Mouse (Mus musculus) liver, adult (tissue): ENCODE data around the gene Ppil2.

Source experiments
- GATA4 ChIP-seq: IDR thresholded peaks from 2 replicates; pipeline ENCODE4 v1.6.1; 2014; ENCODE audit warnings: mild to moderate bottlenecking, low read length; ENCODE audit not compliant: insufficient replicate concordance

Gene Ppil2

DNA sequence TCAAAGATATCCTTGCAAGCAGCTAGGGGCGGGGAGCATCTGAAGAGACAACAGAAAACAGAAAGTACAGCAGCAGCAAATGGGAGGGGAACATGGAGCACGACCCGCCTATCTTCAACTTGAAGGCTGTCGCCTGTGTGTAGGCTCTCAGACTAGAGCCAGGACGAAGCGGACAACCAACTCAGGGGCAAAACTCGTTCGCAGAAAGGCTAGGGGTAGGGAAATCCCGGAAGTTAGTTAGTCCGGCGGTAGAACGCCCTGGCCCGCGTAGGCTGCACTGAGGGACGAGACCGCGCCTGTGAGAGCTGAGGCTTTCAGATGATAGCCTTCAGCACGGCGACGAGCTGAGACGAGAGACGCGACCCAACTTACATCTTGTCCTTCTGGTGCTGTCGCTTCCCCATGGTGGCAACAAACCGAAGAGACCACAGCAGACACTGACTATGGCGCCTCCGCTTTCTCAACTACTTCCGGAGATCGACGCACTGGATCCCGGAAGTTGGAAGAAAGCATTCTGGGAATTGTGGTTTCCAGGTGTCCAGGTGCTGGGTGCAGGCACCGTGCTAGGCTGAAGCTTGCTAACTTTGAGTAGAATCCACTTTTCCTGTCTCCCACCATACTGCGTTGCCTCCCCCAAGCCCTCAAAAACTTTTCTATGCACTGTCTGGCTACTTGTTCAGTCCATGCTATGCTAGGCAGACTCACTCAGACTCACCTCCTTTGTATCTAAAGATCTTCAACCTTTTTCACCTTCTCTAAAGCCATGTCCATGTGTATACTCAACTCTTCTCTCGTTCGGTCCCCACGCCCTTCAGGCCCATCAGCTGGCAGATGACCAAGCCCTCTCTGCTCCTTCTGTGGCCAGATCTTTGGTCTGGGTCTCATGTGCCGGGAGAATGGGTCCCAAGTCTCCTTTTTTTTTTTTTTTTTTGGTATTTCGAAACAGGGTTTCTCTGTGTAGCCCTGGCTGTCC lies at the start of gene Ppil2:
TSS of gene Ppil2 (minus strand) at position 487 of the 973 bp plus-strand sequence.
- no peak for TF ChIP-seq GATA4

DNA sequence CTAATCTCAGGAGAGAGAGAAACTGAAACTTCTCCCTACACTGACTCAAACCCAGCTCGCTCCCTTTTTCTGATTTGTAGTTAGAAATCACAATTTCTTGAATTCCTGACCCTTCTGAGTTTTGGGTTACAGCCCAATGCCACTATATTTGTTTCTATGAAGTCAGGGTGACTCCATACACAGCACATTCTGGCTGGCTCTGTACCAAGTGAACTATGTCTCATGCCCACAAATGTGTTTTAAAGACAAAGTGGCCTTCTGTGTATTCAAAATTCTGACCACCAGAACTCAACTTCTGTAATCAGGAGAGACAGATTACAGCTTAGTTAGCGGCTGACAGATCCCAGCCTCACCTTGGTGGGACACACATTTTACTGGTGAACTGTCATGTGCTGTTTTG lies 43.3 kb upstream of the Ppil2 start:
- TF ChIP-seq GATA4: no peak

DNA sequence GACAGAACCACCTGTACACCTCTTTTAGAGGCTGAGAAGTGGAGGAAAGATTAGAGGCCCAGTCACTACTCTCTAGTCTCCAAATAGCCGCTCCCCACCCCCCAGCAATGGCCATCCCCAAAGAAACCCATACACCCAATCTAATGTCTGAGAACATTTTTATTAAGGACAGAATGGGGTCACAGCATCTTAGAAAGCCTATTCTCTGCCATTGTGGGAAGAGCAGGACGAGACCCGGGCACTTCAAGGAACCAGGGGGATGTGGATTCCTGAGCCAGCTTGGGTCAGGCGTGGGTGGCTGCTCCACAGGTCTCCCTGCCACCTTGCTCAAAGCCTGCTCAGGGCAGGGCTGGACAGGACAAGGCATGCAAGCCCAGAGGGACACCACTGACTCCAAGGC lies 40.8 kb upstream of the Ppil2 start:
- TF ChIP-seq GATA4: no peak

DNA sequence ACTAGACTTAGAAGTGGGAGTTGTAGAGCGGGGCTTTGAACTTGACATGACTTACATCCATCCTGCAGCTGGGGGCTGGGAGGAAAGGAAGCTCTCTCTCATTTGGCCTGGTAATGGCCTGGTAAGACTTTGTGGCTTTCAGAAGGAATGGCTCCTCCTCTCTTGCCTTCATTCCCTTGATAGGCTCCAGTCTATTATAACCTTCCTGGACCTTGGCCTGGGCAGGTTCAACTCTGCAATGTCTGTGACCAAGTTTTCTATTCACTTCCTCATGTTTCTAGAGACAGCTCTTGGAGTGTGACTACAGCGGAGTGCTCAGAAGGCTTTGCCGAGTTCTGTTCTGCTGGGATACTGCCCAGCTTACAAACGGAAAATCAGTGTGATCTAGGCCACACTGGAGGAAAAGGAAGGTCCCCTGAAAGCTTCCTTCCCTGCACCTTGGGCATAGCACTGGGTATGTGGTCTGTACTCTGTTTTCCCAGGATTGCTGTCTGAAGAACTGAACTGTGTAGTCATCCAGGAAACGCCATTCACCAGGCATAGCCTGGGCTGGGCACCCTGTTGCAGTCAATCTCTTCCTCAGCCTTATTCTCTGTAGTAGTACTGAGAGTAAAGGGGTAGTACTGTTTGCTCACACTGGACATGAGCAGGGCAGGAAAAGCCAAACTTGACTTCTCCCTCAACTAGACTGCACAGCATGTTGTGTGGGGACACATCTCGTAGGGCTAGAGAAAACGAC lies 39.6 kb upstream of the Ppil2 start:
- TF ChIP-seq GATA4: no peak

DNA sequence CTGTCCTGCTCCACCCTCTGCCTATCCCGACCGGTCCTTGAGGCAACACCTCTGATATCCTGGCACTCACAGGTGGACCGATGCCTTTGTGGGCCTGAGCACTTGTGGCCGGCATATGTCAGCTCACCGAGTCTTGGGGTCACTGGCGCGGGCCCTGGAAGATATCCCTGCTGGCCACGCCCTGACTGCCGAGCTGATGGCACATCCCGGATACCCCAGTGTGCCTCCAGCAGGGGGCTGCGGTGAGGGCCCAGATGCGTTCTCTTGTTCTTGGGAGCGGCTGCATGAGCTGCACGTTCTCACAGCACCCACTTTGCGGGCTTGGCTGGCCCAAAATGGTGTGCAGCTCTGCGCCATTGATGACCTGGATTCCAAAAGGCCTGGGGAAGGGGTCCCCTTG lies 37.0 kb upstream of the Ppil2 start:
- no peak for TF ChIP-seq GATA4

DNA sequence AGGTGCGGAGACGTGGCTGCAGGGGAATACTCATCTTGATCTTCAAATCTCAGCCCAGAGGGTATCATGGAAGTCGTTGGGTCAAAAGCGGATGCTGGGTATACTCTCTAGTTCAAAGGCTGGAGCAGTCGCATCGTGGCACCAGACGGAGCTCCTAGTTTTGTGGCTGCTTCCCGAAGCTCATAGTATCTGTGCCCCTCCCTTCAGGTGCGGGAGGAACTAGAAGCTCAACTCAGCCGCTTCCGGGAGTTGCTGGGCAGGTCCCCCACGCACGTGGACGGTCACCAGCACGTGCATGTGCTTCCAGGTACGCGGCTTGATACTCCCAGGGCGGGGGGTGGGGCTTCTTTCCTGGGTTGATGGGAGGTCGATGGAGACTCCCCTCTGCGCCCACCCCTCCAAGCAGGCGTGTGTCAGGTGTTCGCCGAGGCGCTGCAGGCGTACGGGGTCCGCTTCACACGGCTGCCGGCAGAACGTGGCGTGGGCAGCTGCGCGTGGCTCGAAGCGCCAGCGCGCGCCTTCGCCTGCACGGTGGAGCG lies 36.4 kb upstream of the Ppil2 start:
- TF ChIP-seq GATA4: no peak

DNA sequence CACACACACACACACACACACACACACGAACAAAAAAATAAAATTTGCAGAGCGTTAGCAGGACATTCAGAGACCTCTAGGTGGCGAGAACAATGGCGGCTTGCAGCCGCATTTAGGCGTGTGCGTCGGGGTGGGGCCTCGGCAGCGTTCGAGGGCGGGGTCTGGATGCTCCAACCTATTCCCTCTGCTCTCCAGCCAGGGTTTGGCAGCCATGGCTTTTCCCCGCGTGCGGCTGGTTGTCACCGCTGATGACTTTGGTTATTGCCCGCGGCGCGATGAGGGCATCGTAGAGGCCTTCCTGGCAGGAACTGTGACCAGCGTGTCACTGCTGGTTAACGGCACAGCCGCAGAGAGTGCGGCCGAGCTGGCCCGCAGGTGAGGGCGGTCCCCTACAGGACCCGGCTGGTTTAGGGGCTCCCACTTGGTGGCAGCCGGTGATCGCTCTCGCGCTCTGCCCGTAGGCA lies 35.7 kb upstream of the Ppil2 start, which contains the start of gene Ccdc116:
TSS of gene Ccdc116 (minus strand) at position 458 of the 464 bp plus-strand sequence.
- no peak for TF ChIP-seq GATA4

DNA sequence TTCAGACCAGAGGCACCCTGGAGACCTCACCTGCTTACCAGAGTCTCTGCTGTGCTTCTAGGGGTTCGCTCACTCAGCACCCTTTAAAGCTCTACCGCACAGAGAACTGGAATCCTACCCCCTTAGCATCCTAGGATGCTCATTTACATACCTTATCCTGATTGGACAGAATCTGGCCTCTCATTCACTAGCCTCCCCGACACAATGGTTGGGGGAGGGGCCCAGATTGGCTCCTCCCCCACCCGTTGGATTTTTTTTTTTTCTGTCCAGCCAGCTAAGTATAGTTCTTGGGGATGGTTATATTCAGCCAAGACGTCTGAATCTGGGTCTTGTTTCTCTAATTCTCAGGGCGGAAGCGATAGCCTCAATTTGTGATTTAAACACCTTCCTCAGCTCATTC lies 33.3 kb upstream of the Ppil2 start, which contains the start of gene Ydjc:
TSS of gene Ydjc (plus strand) at position 283 of the 400 bp plus-strand sequence.
- no peak for TF ChIP-seq GATA4

DNA sequence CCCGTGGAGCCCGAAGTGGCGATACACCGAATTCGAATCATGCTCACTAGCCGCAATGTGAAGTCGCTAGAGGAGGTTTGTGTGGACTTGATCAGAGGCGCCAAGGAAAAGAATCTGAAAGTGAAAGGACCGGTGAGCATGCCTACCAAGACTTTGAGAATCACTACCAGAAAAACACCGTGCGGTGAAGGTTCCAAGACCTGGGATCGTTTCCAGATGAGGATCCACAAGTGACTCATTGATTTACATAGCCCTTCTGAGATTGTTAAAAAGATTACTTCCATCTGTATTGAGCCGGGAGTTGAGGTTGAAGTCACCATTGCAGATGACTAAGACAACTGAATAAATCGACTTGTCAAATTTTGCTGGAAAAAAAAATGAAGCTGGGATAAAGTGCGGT lies 26.3 kb upstream of the Ppil2 start:
- no peak for TF ChIP-seq GATA4

DNA sequence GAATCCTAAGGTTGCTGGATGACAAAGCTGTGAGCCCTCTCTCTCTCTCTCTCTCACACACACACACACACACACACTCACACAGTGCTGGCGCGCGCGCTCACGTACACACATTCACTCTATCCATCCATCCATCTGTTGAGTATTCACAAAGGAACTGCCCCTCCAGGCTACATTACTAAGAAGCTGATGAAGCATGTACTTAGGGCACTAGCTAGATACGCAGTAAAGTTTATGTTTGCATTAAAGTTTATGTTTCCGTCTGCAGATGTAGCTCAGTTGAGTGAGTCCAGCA lies 21.8 kb upstream of the Ppil2 start:
- no peak for TF ChIP-seq GATA4

DNA sequence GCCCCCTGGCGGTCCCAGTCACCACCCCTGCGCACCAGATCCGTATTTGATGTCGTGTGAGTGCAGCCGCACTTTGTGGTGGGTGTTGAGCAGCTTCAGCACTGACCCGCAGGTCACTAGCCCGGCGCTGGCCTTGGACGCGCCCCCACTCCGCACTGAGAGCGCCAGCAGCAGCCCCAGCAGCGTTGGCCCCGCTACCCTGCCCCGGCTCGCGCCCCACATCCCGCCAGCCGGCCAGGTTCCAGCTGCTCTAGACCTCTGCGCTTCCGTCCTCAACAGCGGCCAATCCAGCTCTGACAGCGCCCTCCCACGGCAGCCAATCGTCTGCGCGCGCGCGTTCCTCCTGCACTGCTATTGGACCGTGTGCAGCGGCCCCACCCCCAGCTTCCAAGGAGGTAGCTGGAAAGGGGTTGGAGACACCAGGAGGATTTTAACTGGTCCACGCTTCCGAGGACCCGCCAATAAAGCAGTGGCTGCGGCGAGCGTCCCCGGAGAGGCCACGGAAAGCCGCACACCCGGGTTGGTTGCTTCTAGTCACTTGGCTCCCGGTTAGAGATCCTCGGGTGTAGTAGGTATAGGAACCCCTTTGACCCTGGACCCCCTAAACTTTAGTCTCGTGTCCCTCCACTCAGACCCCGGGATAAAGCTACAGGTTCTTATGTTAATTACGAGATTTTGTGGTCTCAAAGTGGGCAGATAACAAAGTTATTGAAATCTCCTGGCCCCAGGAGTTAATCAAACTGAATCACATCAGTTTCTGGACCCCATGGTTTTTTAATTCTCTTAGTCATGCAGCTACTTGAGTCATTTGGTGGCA lies 21.2 kb upstream of the Ppil2 start, which contains the start of gene Sdf2l1:
TSS of gene Sdf2l1 (minus strand) at position 295 of the 817 bp plus-strand sequence.
- no peak for TF ChIP-seq GATA4

DNA sequence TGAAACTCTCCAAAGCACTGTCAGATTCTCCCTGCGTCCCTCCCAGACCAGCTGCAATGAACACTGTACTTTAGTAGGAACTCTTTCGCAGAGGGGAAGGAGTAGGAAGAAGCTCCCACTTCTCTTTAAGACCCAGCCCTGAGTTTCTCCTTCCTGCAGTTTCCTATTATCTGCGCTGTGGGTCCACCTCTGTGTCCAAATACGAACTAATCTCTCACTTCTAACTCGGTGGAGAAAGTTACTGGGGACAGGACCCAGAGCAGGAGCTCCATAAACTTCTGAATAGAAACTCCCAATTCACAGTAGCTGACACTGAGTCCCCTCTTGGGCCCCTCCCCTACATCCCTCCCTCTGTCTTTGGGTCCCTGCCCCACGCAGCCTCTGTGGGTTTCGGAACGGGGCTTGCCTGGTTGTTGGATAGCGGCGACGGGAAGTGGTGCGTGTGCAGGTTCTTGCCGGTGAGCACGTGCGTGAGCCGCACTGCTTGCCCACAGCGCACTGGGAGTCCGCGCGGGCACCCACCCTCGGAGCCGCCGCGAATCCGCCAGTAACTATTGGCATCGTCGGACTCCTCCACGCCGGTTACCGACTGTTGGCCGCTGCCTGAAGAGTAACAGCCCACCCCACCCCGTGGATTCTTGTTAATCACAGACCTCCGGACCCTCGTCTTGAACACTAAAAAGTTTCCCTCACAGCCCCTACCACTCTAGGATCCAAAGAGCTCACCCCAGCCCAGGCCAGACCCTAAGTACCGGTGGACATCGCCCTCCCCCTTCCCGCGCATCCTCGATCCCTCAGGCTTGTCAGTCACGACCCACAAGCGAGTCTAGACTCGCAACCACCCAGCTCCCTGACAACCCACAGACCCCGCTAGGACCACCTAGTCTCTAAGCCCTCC lies 20.4 kb upstream of the Ppil2 start:
- no peak for TF ChIP-seq GATA4

DNA sequence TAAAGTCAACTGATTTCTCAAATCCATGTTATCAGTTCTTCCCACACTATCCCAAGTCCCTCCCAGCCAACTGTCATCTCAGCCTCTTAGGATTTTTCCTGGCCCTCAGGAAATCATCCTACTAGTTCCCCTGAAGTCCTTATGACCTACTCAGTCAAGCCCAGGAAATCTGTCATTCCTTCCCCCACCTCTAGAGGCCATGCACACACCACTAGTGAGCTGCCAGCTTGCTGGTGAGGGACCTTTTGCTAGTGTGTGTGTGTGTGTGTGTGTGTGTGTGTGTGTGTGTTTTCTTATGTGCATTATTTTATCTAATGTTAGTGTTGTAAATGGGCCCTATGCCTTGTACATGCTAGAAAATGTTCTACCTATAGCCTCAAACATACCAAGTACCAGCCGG lies 16.2 kb upstream of the Ppil2 start:
- no peak for TF ChIP-seq GATA4
